Mouse (Mus musculus) limb, embryonic 14.5 days (tissue): ENCODE measurements around the gene Map3k15. TPM values are rescaled to one million over a fixed set of nuclear protein-coding genes. Genes with fewer than 3 reads are reported as not detected.

ENCODE experiments used
- ATAC-seq: fragments of 200-750 bp; cut with Nextera tagmentation; 2 replicates; pipeline ENCODE4 v1.8.0; 2017; ENCODE audit warnings: low read depth, moderate number of reproducible peaks, moderate TSS enrichment; ENCODE audit not compliant: low FRiP score
- DNase-seq: peaks from one replicate; pipeline ENCODE4 v3.0.0-alpha.2; 2015; ENCODE audit warnings: low spot score
- H3K27ac ChIP-seq: fragments of 300-500 bp; sonication (generic); replicated peaks from 2 replicates; pipeline ENCODE4 v1.5.1; 2014; ENCODE audit warnings: low read depth, mild to moderate bottlenecking, low read length, moderate library complexity, mixed read lengths
- H3K27me3 ChIP-seq: fragments of 300-500 bp; sonication (generic); 2 replicates; pipeline ENCODE4 v1.6.1; 2014; ENCODE audit warnings: low read length, mixed read lengths; ENCODE audit not compliant: control insufficient read depth, insufficient read depth
- H3K36me3 ChIP-seq: fragments of 300-500 bp; sonication (generic); 2 replicates; pipeline ENCODE4 v1.6.1; 2014; ENCODE audit warnings: mild to moderate bottlenecking, low read length, moderate library complexity, mixed read lengths; ENCODE audit not compliant: control insufficient read depth, insufficient read depth
- H3K4me1 ChIP-seq: fragments of 300-500 bp; sonication (generic); 2 replicates; pipeline ENCODE4 v1.6.1; 2014; ENCODE audit warnings: antibody characterized with exemption, low read length, mixed read lengths; ENCODE audit not compliant: control insufficient read depth, insufficient read depth
- H3K4me2 ChIP-seq: fragments of 300-500 bp; sonication (generic); replicated peaks from 2 replicates; pipeline ENCODE4 v1.6.1; 2014; ENCODE audit warnings: low read depth, mild to moderate bottlenecking, low read length, moderate library complexity; ENCODE audit not compliant: severe bottlenecking
- H3K4me3 ChIP-seq: fragments of 300-500 bp; sonication (generic); replicated peaks from 2 replicates; pipeline ENCODE4 v1.5.1; 2014; ENCODE audit warnings: low read length
- H3K9ac ChIP-seq: fragments of 300-500 bp; sonication (generic); 2 replicates; pipeline ENCODE4 v1.6.1; 2014; ENCODE audit warnings: mild to moderate bottlenecking, low read depth, low read length, moderate library complexity; ENCODE audit not compliant: severe bottlenecking
- H3K9me3 ChIP-seq: fragments of 300-500 bp; sonication (generic); 2 replicates; pipeline ENCODE4 v1.6.1; 2016; ENCODE audit warnings: low read length; ENCODE audit not compliant: control insufficient read depth
- POLR2A ChIP-seq: fragments of 200-500 bp; IDR thresholded peaks from 2 replicates; pipeline ENCODE4 v1.8.0; 2012; ENCODE audit warnings: inconsistent platforms, mild to moderate bottlenecking, moderate library complexity, borderline replicate concordance; ENCODE audit not compliant: insufficient read depth, insufficient read length; ENCODE audit errors: extremely low read depth
- WGBS: fragments of 180-500 bp; shearing (Covaris S2); extraction: QIAGEN DNeasy Blood & Tissue Kit; methylation state at CpG from one replicate; pipeline ENCODE4 v1.1.7; 2014; 5-methylcytosine and 5-hydroxymethylcytosine counted together
- polyA plus RNA-seq, 2 experiments: library from polyadenylated mRNA; depleted of rRNA in 1 of 2; stranded (reverse) in 1 of 2; unstranded in 1 of 2; fragments of >200 nt; fragmentation: Nextera tagmentation in 1 of 2; extraction: Ambion mirVana in 1 of 2; gene quantifications; 2 replicates each; pipeline versions ENCODE4 v1.2.1 to v1.2.3; 2012 to 2014

Gene Map3k15
- polyA plus RNA-seq, 2 experiments: 0.14 to 0.89 TPM

DNA sequence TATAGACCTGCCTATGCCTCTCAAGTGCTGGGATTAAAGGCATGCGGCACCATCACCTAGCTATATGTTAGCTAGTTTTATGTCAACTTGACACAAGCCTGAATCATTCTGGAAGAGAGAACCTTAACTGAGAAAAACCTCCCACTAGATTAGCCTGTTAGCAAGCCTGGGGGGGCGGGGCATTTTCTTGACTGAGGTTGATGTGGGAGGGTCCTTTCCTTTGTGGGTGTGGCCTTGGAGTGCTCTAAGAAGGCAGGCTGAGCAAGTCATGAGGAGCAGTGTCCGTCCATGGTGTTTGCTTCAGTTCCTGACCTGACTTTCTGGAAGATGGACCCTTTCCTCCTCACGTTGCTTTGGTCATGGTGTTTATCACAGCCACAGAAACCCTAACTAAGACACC, 158.6 kb downstream of the Map3k15 start:
- no peak overlapping the region for H3K4me2 ChIP-seq
- H3K9ac ChIP-seq: no peak overlapping the region
- H3K4me1 ChIP-seq: no peaks in the 10 kb centered on the region
- no peaks in the 10 kb centered on the region for H3K27me3 ChIP-seq
- no peak overlapping the region for H3K27ac ChIP-seq
- WGBS: 90% methylated on average over 4 of the region's 4 CpGs
- H3K4me3 ChIP-seq: no peak overlapping the region
- TF ChIP-seq POLR2A: no peak
- no peaks in the 10 kb centered on the region for H3K36me3 ChIP-seq
- H3K9me3 ChIP-seq: no peaks in the 10 kb centered on the region
- ATAC-seq (no peak), DNase-seq (no peak)

GRCm38 (mm10) chrX:160147406-160147805, 159.2 kb downstream of the Map3k15 start:
- Histone ChIP-seq H3K9ac (no peak overlapping the region), H3K27me3 (no peaks in the 10 kb centered on the region), H3K4me2 (no peak overlapping the region), H3K4me1 (no peaks in the 10 kb centered on the region), H3K36me3 (no peaks in the 10 kb centered on the region), H3K27ac (no peak overlapping the region), H3K9me3 (no peaks in the 10 kb centered on the region), H3K4me3 (no peak overlapping the region)
- WGBS: 88% methylated on average over 3 of the region's 3 CpGs
- DNase-seq (no peak), ATAC-seq (no peak)
- TF ChIP-seq POLR2A: no peak

- Histone ChIP-seq H3K4me1 (no peaks in the 10 kb centered on the region), H3K4me3 (no peak overlapping the region), H3K4me2 (no peak overlapping the region), H3K36me3 (no peaks in the 10 kb centered on the region), H3K27me3 (no peaks in the 10 kb centered on the region), H3K9ac (no peak overlapping the region), H3K27ac (no peak overlapping the region), H3K9me3 (no peaks in the 10 kb centered on the region)
- TF ChIP-seq POLR2A: no peak
- 80% methylated on average over 3 of the region's 3 CpGs for WGBS
- DNase-seq (no peak), ATAC-seq (no peak)
Measured at GRCm38 (mm10) chrX:160148859-160149258, 160.6 kb downstream of the Map3k15 start.

GRCm38 (mm10) chrX:160153147-160153815, 165.0 kb downstream of the Map3k15 start:
- H3K4me2 ChIP-seq: no peak overlapping the region
- H3K27me3 ChIP-seq: no peaks in the 10 kb centered on the region
- no peaks in the 10 kb centered on the region for H3K4me1 ChIP-seq
- peak; percentile 51 for DNase-seq
- H3K9ac ChIP-seq: no peak overlapping the region
- ATAC-seq: no peak
- no peaks in the 10 kb centered on the region for H3K9me3 ChIP-seq
- no peaks in the 10 kb centered on the region for H3K36me3 ChIP-seq
- WGBS: 57% methylated on average over 4 of the region's 4 CpGs
- H3K4me3 ChIP-seq: no peak overlapping the region
- TF ChIP-seq POLR2A: no peak
- H3K27ac ChIP-seq: no peak overlapping the region

- 83% methylated on average over 3 of the region's 3 CpGs for WGBS
Measured at GRCm38 (mm10) chrX:160164259-160164658, 176.0 kb downstream of the Map3k15 start.

More at GRCm38 (mm10) chrX:160164259-160164658, 176.0 kb downstream of the Map3k15 start:
- Histone ChIP-seq H3K4me3 (no peak overlapping the region), H3K9ac (no peak overlapping the region), H3K36me3 (no peaks in the 10 kb centered on the region), H3K27me3 (no peaks in the 10 kb centered on the region), H3K9me3 (no peaks in the 10 kb centered on the region), H3K4me1 (no peaks in the 10 kb centered on the region), H3K4me2 (no peak overlapping the region), H3K27ac (no peak overlapping the region)
- TF ChIP-seq POLR2A: no peak
- DNase-seq: no peak
- ATAC-seq: no peak
